Mouse (Mus musculus) small intestine, adult 2 months (tissue): ENCODE data around the gene Ddx10.

Experiments used
- CTCF ChIP-seq: fragments of 200-500 bp; IDR thresholded peaks from 2 replicates; pipeline ENCODE4 v1.5.1; 2012; ENCODE audit warnings: low read depth, mild to moderate bottlenecking, control low read depth, inconsistent platforms, low read length, moderate library complexity, mixed read lengths; ENCODE audit not compliant: insufficient replicate concordance, insufficient read length; ENCODE audit errors: extremely low read depth
- POLR2A ChIP-seq: fragments of 200-500 bp; IDR thresholded peaks from 2 replicates; pipeline ENCODE4 v1.6.1; 2012; ENCODE audit warnings: low read depth, mild to moderate bottlenecking, control low read depth, inconsistent platforms, low read length, moderate library complexity

DNA sequence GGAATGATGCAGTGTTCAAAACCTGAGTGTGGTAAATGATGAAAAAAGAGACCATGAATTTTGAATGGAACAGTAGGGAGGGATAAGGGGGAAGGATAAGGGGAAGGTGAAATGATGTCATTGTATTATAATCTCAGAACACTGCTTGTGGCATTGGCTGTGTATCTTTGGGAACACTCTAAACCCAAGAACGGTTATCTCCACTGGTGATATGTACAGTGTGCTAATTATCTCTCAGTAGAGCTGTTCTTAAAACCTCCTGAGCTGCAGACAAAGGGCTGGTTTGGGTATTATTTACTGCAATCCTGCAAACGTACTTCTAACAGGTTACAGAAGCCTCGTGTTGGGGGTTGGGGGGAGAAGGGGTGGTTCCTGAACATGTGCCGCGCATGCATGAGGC lies 179.7 kb downstream of the Ddx10 start:
- TF ChIP-seq CTCF (no peak), POLR2A (no peak)
